Mouse (Mus musculus): Measurements from ENCODE around the gene Arhgef17.

GRCm38 (mm10) chr7:100843866-100844265, 88.0 kb downstream of the Arhgef17 start:
- no peak for TF ChIP-seq ZNF384 (IDR thresholded peaks at IDR 0.05; ENCODE audit: low read depth, low read length)
- no peak for TF ChIP-seq ZC3H11A (IDR thresholded peaks at IDR 0.05; ENCODE audit: borderline replicate concordance, low read depth, low read length)
- TF ChIP-seq HCFC1 (IDR thresholded peaks at IDR 0.05; ENCODE audit: borderline replicate concordance, insufficient read depth, low read length) = no peak
